Mouse (Mus musculus): ENCODE measurements at regions not wholly inside any gene's neighbourhood (a gene's known extent, or its start where the extent isn't known, plus 50 kb on each side); places are given as distances from the start of the nearest gene placed in this dataset.
"Not testable (repeated sequence)": the region's sequence is repeated elsewhere in the genome, so short reads cannot be mapped to it uniquely, and the experiment has no call there.

DNA sequence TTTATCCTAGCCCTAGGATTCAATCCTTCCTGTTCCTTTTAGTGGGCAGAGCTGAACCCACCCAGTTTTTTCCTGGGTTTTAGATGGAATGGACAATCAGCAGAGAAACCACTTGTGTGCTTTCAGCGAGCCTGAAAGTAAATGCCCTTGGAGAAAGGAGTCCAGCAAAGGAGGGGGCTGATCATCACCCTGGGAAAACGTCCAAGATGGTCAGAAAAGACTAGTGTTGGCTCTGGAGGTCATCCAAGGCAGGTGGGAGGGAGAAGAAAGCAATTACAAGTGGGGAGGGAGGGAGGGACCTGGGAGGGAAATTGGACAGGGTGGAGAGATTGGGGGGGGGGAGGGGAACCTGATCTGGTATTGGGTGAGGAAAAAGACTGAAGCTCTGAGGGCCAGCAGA, 55.6 kb upstream of the Zfp366 start:
- no peak for DNase-seq (ENCODE audit: low spot score in 2 of 2)

DNA sequence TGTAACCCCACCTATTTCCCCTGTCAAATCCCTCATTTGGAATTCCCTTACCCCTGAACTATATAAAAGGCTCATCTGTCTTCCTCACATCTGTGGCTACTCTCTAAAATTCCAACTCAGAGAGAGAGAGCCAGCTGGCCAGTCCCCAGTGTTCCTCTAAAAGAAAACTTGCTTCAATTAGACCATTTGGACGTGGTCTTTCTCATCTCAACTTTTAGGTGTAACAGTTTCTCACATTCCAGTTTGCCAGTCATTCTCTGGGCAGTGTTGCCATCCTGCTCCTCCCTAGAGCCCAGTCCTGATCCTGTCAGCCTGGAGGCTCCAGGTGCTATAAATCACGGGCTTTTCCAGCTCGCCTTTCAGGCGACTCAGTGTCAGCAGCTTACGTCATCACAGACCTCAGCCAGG, 56.3 kb upstream of the Zfp366 start:
- DNase-seq (ENCODE audit: low spot score in 2 of 2): no peak

DNA sequence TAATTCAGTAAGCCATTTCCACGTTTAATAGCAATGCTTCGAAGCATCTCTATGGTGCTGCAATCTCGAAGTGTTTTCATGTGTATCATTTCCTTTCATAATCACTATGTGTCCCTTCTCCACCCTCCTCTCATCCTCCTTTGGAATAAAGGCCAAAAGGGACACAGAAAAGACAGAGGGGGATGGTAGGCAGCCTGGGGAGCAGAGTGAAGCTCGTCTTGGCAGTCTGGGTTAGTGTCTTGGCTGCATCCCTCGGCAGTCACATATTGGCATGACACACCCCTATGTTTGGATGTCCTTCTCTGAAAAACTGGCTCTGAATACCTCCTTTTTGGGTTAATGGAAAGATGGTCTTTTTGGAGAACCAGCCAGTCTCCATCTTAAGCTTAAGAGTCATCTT, 56.9 kb upstream of the Zfp366 start:
- DNase-seq (ENCODE audit: low spot score in 2 of 2): no peak

DNA sequence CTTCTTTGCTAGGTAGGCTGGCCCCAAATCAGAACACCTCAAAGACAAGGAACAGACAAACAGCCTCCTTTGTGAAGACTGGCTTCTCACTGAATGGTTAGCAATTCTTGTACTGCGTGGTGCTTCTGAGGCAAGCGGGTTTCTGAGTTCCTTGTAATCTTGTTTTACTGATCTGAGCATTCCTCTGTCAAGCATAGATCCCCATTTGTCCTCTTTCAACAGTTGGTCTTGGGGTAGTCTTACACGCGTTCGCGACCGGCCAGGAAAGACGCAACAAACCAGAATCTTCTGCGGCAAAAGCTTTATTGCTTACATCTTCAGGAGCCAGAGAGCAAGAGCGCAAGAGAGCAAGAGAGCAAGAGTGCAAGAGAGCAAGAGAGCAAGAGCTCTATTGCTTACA, 57.7 kb upstream of the Zfp366 start:
- not testable (repeated sequence) for DNase-seq (ENCODE audit: low spot score in 2 of 2)

DNA sequence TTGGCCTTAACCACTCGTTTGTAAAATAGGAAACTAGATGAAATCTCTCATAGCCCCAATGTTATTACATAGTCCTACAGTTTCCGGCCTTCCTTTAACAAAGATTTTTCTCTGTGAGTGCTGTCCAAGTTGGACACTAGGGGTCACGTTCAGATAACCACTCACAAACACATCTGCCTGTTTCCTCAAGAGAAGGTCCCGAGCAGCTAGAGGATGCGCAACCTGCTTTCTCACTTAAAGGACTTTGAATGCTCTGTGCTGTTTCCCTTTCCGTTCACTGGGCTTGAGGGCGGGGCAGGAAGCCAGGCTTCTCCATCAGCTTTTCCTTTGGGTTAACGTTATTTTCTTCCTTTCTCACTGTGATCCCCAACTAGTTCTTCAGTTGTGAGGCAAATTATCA, 58.1 kb upstream of the Zfp366 start:
- DNase-seq (ENCODE audit: low spot score in 2 of 2): no peak

DNA sequence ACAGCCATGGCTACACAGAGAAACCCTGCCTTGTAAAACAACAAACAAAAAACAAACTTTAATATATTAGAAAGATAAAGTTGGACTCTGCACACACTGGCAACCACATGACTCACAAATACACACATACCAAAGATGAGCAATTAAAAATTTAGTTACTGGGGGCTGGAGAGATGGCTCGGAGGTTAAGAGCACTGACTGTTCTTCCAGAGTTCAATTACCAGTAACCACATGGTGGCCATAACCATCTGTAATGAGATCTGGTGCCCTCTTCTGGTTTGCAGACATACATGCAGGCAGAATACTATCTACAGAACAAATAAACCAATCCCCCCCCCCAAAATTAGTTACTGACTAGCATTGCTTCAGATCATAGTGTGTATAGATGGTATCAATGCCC, 58.7 kb upstream of the Zfp366 start:
- no peak for DNase-seq (ENCODE audit: low spot score in 2 of 2)

DNA sequence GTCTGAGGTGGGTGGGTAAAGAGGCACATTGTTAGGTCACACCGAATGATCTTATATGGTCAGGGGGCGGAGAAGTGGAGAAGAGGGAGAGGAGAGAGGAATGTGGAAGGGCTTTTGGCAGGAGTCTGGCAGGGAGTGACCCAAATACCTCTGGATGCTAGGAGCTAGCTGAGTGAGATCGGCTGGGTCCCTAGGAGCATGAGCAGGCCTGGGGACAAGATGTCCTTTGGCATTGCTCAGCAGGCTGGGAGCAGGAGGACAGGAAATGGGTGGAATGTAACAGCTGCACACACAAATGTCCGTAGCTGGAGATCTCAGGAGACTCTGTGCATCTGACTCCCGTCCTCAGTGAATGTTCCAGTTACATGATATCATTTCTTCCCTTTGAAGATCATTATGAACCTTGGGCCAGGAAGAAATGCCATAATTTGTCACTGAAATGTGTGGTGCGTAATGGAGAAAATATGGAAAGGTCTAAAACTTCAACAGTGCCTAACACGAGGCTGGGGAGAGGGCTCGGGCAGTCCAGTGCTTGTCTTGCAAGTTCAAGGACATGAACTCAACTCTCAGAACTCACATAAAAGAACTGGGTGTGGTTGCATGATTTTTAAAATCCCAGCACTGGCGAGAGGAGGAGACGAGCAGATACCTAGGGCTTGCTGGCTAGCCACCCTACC, 59.6 kb upstream of the Zfp366 start:
- no peak for DNase-seq (ENCODE audit: low spot score in 2 of 2)

DNA sequence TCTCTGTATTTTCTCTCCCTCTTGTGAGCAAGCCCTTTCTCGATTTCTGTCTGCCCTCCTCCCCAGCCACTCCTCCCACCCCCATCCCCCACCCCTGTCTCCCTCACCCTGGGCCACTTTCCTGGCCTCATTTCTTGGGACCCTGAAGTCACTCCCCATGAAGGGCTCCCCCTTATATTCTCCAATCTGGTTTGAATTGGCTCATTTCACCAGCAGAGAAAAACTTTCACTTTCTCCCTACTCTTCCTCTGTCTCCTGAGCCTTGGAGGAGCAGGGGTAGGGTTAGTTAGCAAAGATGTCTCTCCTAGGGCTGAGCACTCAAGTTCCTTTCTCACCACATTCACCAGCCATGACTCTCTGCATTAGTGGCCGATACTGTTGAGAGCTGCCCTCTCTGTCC, 60.5 kb upstream of the Zfp366 start:
- no peak for DNase-seq (ENCODE audit: low spot score in 2 of 2)

DNA sequence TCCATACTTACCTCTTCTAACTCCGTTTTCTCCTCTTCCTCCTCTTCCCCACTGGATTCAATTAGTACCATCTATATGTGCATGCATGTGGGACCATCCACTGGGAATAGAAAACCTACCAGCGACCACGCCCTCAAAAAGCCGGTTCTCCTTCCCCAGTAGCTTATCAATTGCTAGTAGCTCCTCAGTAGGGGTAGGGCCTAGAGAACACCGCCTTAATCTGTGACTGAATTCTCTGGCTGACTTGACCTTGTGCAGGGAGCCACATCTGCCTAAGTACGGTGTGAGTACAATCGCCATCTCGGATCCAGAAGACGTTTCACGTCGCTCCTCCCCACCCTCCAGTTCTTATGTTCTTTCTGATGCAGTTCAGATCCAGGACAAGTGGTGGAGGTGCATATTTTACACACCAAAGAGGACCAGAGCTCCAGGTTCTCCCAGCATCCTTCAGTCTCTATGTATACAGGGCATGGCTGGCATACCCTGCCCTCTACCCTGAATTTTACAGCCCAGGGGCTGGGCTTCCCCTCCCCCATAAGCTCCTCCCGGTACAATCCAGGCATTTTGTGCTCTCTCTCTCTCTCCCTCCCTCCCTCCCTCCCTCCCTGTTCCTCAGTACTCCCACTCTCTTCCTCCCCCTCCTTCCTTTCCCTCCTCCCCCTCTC, 61.0 kb upstream of the Zfp366 start:
- DNase-seq (ENCODE audit: low spot score in 2 of 2): no peak

DNA sequence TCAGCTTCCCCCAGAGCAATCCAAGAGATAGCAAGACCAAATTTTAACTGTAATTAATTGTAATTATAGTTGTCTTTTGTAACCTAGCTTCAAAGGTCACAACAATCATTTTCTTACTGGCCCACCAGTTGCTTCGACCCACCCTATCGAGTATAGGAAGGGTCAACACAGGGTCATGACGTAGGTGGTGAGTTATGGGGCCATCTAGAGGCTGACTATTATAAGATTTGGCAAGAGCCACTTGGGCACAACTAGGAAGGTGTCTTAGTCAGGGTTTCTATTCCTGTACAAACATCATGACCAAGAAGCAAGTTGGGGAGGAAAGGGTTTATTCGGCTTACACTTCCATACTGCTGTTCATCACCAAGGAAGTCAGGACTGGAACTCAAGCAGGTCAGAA, 62.1 kb upstream of the Zfp366 start:
- DNase-seq (ENCODE audit: low spot score in 2 of 2): not testable (repeated sequence)

DNA sequence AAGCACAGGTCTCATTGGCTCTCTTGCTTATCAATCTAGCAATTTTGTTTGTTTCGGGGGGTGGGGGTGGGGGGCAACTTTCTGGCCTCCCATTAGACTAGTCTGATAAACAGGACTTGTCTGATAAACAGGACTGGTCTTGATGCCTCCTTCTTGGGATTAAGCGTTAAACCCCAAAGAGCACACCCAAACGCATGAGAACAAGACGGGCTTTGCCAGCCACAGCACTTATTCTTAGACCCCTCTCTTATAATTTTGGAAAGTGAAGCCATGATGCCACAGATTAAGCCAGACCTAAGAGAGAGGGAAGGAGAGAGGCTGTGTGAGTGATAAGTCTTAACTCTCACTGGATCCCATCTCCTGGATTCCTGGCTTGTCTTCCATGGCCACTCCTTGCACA, 63.5 kb upstream of the Zfp366 start:
- DNase-seq (ENCODE audit: low spot score in 2 of 2): no peak

DNA sequence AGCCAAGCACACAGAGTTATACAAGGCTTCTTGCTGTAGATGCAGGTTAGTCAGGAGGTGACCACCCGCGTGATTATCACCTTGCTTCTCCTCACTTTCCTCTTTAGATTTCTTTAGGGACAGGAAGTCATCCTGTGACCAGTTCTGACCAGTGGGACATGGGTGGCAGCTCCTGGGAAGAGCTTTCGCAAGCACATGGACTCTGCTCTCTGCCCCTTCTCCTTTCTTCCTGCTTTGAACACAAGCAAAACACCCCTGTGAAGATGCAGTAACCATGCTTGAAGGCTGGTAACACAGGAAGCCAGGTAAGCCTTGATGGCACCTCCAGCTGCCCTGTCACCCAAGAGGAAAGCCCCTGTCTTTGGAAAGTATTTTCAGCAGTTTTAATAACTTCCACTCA, 64.7 kb upstream of the Zfp366 start:
- no peak for DNase-seq (ENCODE audit: low spot score in 2 of 2)

DNA sequence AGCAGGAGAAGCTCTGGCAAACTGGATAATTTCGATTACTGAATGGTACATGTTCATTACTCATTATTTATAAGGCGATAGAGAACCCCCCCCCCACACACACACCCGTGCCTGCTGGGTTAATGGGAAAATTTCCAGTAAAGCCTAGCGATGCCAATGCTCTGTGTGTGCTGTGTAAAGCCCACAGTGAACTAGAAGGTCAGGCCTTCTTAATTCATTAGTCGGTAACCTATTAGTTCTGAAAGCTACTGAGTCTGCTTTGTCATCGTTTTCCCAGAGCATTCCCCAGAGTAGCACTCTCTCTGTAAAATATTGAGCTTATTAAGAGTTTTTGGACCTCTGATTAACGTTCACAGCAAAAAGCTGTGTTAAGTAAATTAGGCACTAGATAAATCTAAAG, 65.7 kb upstream of the Zfp366 start:
- no peak for DNase-seq (ENCODE audit: low spot score in 2 of 2)

DNA sequence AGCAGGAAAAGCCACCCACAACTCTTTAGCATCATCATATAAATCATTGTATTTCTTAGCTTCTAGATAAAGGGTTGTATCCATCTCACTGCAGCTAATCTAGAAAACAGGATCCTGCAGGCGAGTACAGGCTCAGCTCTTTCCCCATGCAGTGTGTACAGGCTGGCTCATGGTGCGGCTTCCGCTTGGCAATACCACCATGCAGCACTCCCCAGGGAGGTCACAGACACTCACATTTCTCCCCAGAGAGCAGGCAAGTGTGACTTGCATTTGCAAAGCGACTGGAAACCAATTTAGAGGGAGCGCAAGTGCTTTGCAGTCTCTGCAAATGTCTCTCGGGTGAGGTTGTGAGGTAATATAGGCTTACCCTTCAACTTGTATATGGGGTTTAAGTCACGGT, 69.1 kb upstream of the Zfp366 start:
- no peak for DNase-seq (ENCODE audit: low spot score in 2 of 2)

DNA sequence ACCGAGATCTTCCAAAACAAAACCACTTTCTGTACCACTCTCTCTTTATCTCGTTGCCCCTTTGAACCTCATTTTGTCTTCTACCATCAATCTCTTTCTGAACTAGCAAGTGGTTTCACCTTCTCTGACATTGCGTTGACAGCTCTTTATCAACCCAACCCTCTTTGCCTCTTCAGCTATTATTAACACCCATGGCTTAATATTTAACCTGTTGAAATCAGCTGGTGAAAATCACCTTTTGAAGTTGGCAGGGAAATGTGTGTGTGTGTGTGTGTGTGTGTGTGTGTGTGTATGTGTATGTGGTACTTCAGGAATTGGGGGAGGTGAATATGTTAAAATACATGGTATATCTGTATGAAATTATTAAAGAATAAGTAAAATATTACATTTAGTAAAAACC, 70.1 kb upstream of the Zfp366 start:
- no peak for DNase-seq (ENCODE audit: low spot score in 2 of 2)

DNA sequence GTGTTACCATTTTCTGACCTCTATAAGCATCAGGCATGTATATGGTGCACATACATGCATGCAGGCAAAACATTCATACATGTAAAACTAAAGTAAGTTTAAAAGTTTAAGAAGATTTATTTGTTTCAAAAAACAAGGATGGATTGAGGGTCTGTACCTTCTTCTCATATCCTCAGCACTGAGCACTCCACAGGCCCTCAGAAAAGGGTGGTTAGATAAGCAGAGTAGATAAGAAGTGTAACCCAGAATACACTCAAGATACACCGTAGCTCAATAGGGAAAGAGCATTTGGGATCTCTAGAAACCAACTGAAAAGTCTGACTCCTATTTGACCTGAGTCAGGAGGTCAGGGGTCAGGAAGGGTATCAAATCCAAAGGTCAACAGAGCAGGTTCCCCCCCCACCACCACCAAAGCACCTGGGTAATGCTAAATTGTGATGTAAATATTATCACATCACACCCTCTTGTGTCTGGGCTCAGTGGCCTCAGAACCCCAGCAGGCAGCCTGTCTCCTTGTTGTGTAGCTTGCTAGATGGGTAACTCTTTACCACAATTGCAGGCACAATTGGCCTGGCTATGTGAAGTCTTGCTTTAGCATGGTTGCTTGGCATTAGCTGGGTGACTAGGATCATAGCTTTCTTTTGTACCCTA, 72.8 kb upstream of the Zfp366 start:
- DNase-seq (ENCODE audit: low spot score in 2 of 2): no peak

DNA sequence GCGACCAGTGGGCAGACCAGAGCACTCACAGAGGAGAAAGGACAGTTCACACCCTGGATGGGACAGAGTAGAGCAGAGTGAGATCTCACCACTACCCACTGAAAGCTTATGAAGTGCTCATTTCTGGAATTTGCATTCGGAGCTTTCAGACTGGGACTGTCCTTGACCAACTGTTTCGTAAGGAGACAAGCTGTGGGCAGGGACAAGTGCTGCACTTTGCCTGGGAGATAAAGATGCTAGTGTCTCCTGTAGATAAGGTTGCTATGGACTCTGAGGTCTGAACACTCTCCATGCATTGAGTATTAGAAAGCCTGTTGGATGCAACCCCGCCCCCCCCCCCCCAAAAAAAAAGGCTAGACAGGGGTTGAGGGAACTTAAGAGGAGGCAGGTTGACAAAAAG, 76.6 kb upstream of the Zfp366 start:
- no peak for DNase-seq (ENCODE audit: low spot score in 2 of 2)

DNA sequence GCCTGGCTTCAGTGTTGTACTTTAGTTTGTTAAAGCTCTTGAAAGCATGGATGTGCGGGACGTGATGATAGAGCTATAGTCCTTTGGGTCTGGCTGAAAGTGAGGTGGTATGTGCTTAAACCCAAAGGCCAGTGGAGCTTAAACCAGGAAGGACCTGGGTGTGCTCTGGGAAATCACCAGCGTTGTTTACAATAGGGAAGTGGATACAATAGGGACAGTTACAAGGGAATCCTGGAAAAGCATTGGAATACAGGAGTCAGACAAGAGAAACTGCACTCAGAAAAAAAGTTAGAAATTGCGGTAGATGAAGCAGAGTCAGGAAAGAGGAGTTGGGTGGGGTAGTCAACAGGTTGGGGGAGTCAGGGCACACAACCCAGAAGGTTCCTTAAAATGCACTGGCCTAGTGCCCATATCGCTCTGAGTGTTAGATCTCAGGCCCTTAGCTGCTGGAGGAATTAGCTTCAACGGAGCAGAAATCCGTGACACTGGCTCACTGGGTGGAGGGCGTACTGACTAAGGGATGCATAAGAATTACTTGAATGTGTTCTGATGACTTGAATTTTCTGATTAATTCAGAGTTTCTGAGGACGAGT, 82.4 kb upstream of the Zfp366 start:
- DNase-seq (ENCODE audit: low spot score in 2 of 2): no peak

DNA sequence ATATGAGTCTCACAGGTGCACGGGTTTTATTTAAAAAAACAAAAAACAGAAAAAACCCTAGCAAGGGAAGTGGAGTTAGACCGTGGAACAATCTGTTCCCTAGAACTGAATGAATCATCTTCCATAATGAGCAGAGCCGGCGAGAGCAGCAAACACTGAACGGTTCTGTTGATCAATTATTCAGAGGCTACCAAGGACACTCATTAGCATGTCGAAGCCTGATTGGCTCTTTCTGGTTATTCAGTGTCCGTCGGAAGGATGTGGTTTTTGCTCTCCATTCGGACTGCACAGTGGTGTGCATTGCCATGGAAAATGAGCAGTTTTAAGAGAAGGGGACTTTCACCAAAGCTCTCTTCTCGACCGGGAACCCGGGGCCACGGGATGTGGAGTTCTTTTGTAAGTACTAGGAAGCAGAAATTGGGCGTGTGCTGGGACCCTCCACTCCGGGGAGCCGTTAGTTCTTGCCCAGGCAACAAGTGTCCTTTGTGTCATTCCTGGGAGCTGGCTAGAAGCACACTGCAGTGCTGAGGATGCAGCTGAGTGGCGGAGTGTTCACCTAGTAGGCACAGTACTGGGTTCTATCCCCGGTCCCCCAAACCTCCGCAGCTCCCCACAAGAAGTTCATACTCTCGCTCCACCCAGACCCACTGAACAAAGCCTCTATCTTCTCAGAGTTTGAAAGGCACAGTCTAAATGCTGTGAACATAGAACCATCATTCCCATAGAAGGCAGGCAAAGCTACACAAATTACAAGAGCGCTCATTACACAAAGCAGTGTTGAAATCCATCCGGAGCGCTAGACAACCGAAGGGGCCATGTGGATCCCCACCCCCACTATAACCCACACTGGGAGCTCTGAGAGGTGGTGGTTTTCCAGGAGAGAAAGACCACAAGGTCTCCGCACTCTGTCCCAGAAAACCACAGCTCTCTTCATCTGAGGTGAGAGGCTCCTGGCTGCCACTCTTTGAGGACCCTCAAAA, 83.9 kb upstream of the Zfp366 start:
- DNase-seq (ENCODE audit: low spot score in 2 of 2): peak in 1 of 2 experiments; percentile 14

DNA sequence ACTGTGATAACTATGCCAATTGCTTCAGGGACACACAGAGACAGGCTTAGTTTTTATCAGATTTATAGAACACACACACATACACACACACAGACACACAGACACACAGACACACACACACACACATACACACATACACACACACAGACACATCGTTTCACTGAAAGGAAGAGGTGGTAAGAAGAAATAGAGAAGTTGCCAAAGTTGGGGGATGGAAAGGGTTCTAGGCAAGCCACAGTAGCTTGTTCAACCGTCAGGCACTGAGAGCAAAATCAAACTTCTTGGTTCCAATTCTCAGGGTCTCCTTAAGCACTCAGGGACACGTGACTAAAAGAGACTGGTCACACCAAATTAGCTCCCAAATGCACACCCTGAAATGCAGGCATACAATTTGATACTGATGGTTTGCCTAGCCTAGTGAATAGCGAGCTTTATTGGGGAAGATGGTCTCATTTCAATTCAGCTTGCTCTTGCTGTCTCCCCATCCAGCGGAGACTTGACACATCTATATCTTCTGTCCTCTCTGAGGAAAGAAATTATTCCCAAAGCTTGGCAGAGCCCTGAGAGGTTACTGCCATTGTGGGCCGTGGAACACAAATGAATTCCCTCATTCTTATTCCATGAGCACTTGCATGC, 84.7 kb upstream of the Zfp366 start:
- no peak for DNase-seq (ENCODE audit: low spot score in 2 of 2)

DNA sequence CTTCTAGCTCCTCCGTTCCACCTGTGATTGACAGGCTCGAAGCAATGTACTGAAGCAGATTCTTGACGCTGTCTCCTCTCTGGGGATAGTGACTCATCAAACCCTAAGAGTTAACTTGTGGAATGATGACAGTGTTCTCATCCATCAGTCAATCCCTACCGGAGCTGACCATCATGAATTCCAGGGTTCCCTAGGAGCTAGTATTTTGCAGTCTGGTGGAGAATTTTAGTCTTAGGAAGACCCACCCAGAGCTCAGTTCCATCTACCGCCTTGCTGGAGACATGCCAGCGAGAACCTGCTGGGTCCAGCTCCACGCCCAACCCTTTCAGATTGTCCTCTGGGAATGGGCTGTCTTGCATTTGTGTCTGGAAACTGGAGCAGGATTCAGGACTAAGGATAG, 85.4 kb upstream of the Zfp366 start:
- DNase-seq (ENCODE audit: low spot score in 2 of 2): no peak

Data from cerebellum, postnatal 4 days (tissue).